33 mouse cellular contexts compared by ENCODE assay signal in genomic region chr13:40685790-40686189, GRCm38 (mm10). TPM values are rescaled to one million over a fixed set of nuclear protein-coding genes. Genes with fewer than 3 reads are reported as not detected.
"Had no signal": no experiment of that assay in that cellular context is flagged by ENCODE, and none has a peak within 500 bp of the region (broad histone marks: within the 10 kb centered on the region; RNA-seq: fewer than 3 reads in every experiment).

No protein-coding gene starts in this region.

- H3K4me1 ChIP-seq: limb, embryonic 12.5 days; limb, embryonic 13.5 days; limb, embryonic 15.5 days; liver, embryonic 12.5 days; liver, embryonic 13.5 days; liver, embryonic 15.5 days; lung, embryonic 15.5 days; megakaryocyte, embryonic 14.5 days; midbrain, embryonic 10.5 days; midbrain, embryonic 12.5 days; midbrain, embryonic 13.5 days; midbrain, embryonic 15.5 days; neural tube, embryonic 12.5 days had no signal

- H3K27me3 ChIP-seq: limb, embryonic 13.5 days; limb, embryonic 15.5 days; liver, embryonic 12.5 days; liver, embryonic 13.5 days; liver, embryonic 15.5 days; lung, embryonic 15.5 days; megakaryocyte, embryonic 14.5 days; midbrain, embryonic 12.5 days; midbrain, embryonic 13.5 days; midbrain, embryonic 15.5 days; neural tube, embryonic 12.5 days had no signal

- H3K27ac ChIP-seq: limb, embryonic 10.5 days; limb, embryonic 12.5 days; limb, embryonic 13.5 days; limb, embryonic 15.5 days; liver, embryonic 12.5 days; liver, embryonic 13.5 days; liver, embryonic 14.5 days; liver, embryonic 15.5 days; lung, embryonic 15.5 days; macrophage; midbrain, embryonic 10.5 days; midbrain, embryonic 12.5 days; midbrain, embryonic 13.5 days; midbrain, embryonic 15.5 days; neural tube, embryonic 12.5 days had no signal

- DNase-seq: left cerebral cortex, postnatal 4 days; liver; liver, embryonic 13.5 days; liver, postnatal 0 days; lung, adult 18-20 months; lung, adult 2 months; lung, embryonic 14.5 days; lung, postnatal 10 days; lung, postnatal 14 days; lung, postnatal 36 days; lung, postnatal 4 days; midbrain, embryonic 14.5 days had no signal

- ATAC-seq: liver, embryonic 12.5 days; liver, postnatal 0 days; lung, postnatal 0 days; midbrain, embryonic 13.5 days; midbrain, embryonic 15.5 days; midbrain, embryonic 16.5 days had no signal

- H3K4me3 ChIP-seq: limb, embryonic 10.5 days; limb, embryonic 12.5 days; limb, embryonic 13.5 days; limb, embryonic 15.5 days; liver, embryonic 12.5 days; liver, embryonic 13.5 days; liver, embryonic 15.5 days; lung, embryonic 15.5 days; megakaryocyte, embryonic 14.5 days; midbrain, embryonic 10.5 days; midbrain, embryonic 12.5 days; midbrain, embryonic 13.5 days; midbrain, embryonic 15.5 days; myocyte; neural tube, embryonic 12.5 days had no signal

RNA-seq across cellular contexts. Expression of gene Tfap2a, which starts 52.4 kb away (rescaled TPM):
- total RNA-seq: liver, adult 2 months; megakaryocyte-erythroid progenitor cell, adult 5-6 weeks had no signal
- polyA plus RNA-seq: liver, embryonic 13.5 days; liver, embryonic 15.5 days; liver, embryonic 16.5 days; liver, postnatal 0 days had no signal
